Mouse (Mus musculus): ENCODE results near the gene Cxcr2. TPM values are rescaled to one million over a fixed set of nuclear protein-coding genes. Genes with fewer than 3 reads are reported as not detected.

Gene Cxcr2
- polyA plus RNA-seq, 1 experiment from 2014 or later, result 0.05 TPM

- H3K4me3 ChIP-seq, result no peak overlapping the region
- no peak for ATAC-seq (replicated peaks)
Measured at GRCm38 (mm10) chr1:74123215-74123614, 30.6 kb upstream of the Cxcr2 start.

DNA sequence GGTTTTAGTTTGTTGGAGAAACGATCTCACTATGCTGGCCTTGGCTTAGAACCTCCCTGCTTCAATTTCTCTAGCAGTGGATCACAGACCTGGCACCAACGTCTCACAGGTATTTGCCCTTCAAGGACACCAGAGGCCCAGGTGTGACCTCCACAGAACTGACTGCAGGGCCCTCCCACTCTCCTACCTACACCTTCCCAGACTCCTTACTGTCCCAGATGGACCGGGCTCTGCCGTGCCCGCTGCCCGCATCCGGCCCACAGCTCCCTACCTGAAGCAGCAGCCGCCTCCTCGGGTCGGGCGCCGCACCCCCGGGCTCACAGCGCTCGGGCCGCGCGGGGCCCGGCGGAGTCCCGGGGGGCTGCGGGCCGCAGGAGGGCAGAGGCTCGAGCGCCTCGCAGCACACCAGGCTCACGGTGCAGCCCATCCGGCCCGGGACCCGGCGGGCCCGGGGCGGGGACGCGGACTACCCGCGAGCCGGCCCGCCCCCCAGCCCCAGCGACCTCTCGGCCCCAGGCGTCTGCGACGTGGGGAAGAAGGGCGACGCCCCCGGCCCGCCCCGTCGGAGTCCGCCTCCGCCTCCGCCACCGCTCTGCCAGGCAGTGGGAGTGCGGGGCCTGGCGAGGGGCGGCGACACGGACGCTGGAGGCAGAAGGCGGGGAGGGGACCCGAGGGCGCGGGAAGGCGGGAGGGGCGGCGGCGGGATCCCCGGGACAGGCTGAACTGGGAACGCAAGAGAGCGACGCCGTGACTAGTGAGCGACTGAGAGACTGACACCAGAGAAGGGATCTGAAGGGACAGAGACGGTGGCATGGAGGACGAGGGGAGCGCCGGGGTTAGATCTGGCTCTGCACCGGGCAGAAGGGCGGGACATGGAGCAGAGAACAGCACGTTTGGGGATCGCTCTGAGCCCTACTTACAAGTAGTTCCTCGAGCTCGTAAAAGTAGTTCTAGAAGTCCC, 29.5 kb upstream of the Cxcr2 start, which contains the start of gene Tns1:
TSS of gene Tns1 (minus strand) at position 429 of the 961 bp plus-strand sequence.
- peak within 1 kb of the TSS; percentile 95 for H3K4me2 ChIP-seq
- H3K9ac ChIP-seq, result peak within 1 kb of the TSS; percentile 43
- peaks cover 29% of the 10 kb centered on the region for H3K27me3 ChIP-seq (replicated peaks)
- no peak within 1 kb of the TSS for H3K27ac ChIP-seq
- H3K36me3 ChIP-seq (replicated peaks), result no peaks in the 10 kb centered on the region
- under 1% methylated on average over 84 of the region's 84 CpGs for WGBS
- H3K4me3 ChIP-seq, result peak within 1 kb of the TSS; percentile 46
- peaks cover 18% of the 10 kb centered on the region for H3K4me1 ChIP-seq
- H3K9me3 ChIP-seq, result no peaks in the 10 kb centered on the region
- peak; percentile 46 for ATAC-seq (replicated peaks)

More at GRCm38 (mm10) chr1:74123215-74123614, 30.6 kb upstream of the Cxcr2 start:
- Histone ChIP-seq H3K4me2 (0 out of 2 replicates have a peak overlapping the region, but pooled peaks have one; percentile 95), H3K36me3 (replicated peaks) (no peaks in the 10 kb centered on the region), H3K4me1 (peaks cover 18% of the 10 kb centered on the region), H3K9me3 (no peaks in the 10 kb centered on the region), H3K27me3 (replicated peaks) (peaks cover 29% of the 10 kb centered on the region), H3K9ac (no peak overlapping the region), H3K27ac (no peak overlapping the region)
- WGBS, result 61% methylated on average over 8 of the region's 8 CpGs

GRCm38 (mm10) chr1:74124991-74125552, 28.7 kb upstream of the Cxcr2 start, which contains the start of gene Rufy4:
Gene Rufy4, plus strand, starts transcription at chr1:74125541.
- Histone ChIP-seq H3K9ac (peak within 1 kb of the TSS; percentile 43), H3K9me3 (no peaks in the 10 kb centered on the region), H3K27ac (no peak within 1 kb of the TSS), H3K4me1 (peaks cover 18% of the 10 kb centered on the region), H3K36me3 (replicated peaks) (no peaks in the 10 kb centered on the region), H3K27me3 (replicated peaks) (peaks cover 29% of the 10 kb centered on the region), H3K4me3 (peak within 1 kb of the TSS; percentile 46), H3K4me2 (peak within 1 kb of the TSS; percentile 95)
- peak; percentile 64 for ATAC-seq (replicated peaks)
- under 1% methylated on average over 12 of the region's 12 CpGs for WGBS

DNA sequence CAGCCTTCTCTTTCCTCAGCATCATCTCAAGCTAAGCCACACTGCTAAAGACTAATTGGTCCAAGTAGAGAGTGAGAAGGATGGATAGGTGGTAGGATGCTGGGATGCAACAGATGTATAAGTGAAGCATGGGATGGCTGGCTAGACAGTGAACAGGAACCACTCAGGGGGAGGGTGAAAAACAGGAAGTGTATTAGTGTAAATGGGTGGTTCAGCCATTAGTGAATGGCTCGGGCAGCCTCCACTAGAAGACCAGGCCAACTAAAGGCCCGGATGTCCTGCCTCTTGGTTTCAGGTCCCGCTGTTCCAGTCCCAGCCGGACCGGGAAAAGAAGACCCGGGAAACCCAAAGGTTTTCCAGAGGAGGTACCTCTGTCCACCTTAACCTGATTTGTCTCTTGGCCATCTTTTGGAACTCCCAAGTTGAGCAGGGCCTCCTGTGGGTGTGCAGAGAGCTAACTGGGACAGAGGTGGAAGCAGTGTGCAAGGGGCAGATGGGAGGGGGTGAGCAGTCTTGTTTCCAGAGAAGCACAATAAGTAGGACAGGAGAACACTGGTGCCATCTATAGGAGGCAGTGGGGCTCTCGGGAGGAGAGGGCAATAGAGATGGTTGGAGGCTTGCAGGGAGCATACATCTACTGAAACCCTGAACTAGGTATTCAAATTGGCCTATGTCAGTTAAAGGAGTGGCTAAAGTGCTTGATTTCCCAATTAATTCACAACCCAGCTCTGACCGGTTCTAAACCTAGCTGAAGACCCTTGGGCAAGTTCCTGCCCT, 22.7 kb upstream of the Cxcr2 start:
- H3K36me3 ChIP-seq (replicated peaks), result no peaks in the 10 kb centered on the region
- WGBS, result 88% methylated on average over 8 of the region's 8 CpGs
- no peak overlapping the region for H3K27ac ChIP-seq
- no peaks in the 10 kb centered on the region for H3K4me1 ChIP-seq
- no peak overlapping the region for H3K9ac ChIP-seq
- H3K4me2 ChIP-seq, result no peak overlapping the region
- 0 out of 2 replicates have a peak, but pooled peaks cover 1% of the 10 kb centered on the region for H3K27me3 ChIP-seq (replicated peaks)
- no peaks in the 10 kb centered on the region for H3K9me3 ChIP-seq
- no peak for ATAC-seq (replicated peaks)
- H3K4me3 ChIP-seq, result no peak overlapping the region

DNA sequence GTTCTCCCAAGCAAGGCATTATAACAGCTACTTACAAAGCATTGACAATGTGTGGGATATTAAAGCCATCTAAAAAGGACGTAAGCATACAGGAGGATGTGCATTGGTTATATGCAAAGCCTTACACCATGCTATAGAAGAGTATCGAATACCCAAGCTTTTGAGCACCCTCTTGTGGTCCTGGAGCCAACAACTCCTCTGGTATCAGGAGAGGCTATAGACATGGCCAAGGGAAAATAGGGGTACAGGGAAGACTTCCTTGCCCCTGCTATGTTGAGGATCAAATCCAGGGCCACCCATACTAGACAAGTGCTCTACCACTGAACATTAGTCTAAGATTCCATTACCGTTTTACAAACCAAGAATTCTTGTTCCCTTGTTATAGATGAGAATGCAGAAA, 21.8 kb upstream of the Cxcr2 start:
- H3K9ac ChIP-seq, result no peak overlapping the region
- H3K36me3 ChIP-seq (replicated peaks), result no peaks in the 10 kb centered on the region
- H3K4me2 ChIP-seq, result no peak overlapping the region
- ATAC-seq (replicated peaks), result no peak
- H3K9me3 ChIP-seq, result no peaks in the 10 kb centered on the region
- H3K27me3 ChIP-seq (replicated peaks), result no peaks in the 10 kb centered on the region
- WGBS, result 71% methylated on average over 3 of the region's 3 CpGs
- no peak overlapping the region for H3K4me3 ChIP-seq
- H3K27ac ChIP-seq, result no peak overlapping the region
- H3K4me1 ChIP-seq, result no peaks in the 10 kb centered on the region

- no peaks in the 10 kb centered on the region for H3K36me3 ChIP-seq (replicated peaks)
- no peak overlapping the region for H3K27ac ChIP-seq
- H3K4me2 ChIP-seq, result no peak overlapping the region
- H3K27me3 ChIP-seq (replicated peaks), result no peaks in the 10 kb centered on the region
- H3K4me1 ChIP-seq, result no peaks in the 10 kb centered on the region
- WGBS, result 76% methylated on average over 6 of the region's 6 CpGs
- no peak overlapping the region for H3K9ac ChIP-seq
- H3K4me3 ChIP-seq, result no peak overlapping the region
- ATAC-seq (replicated peaks), result no peak
- H3K9me3 ChIP-seq, result no peaks in the 10 kb centered on the region
Measured at GRCm38 (mm10) chr1:74133954-74134353, 19.8 kb upstream of the Cxcr2 start.

DNA sequence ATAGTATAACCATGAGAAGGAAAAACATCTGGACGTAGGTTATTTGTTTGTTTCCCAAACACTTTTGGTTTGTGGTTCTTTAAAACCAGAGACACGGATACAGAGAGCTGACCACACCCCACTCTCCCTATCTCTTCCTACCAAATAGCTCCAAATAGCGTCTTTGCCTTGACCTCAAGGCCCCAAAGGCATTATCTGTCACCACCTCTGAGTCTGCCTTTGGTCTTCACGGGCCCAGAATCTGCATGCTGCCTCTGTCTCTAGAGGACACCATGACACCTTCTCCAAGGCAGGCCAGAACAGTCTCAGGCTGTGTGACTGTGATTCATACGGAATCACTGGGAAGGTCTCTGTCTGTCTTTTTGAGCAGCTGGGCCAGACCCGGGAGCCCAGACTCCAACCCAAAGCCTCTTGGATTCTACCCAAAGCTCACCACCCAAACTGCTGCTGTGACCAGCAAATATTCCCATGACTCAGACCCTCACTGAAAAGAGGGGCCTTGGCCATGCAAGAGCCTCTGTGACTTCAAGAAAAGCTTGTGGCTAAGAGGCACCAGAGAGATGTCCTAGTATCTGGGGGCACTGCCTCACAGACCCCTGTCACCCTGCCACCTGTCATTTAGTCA, 18.4 kb upstream of the Cxcr2 start:
- WGBS, result 84% methylated on average over 6 of the region's 6 CpGs

GRCm38 (mm10) chr1:74139415-74139814, 14.4 kb upstream of the Cxcr2 start:
- Histone ChIP-seq H3K9ac (no peak overlapping the region), H3K4me2 (no peak overlapping the region), H3K4me1 (no peaks in the 10 kb centered on the region), H3K4me3 (no peak overlapping the region), H3K9me3 (no peaks in the 10 kb centered on the region), H3K27me3 (replicated peaks) (no peaks in the 10 kb centered on the region), H3K36me3 (replicated peaks) (no peaks in the 10 kb centered on the region), H3K27ac (no peak overlapping the region)
- WGBS, result 66% methylated on average over 3 of the region's 3 CpGs
- ATAC-seq (replicated peaks), result no peak

More for the DNA sequence above, 18.4 kb upstream of the Cxcr2 start:
- Histone ChIP-seq H3K9ac (no peak overlapping the region), H3K27ac (no peak overlapping the region), H3K9me3 (no peaks in the 10 kb centered on the region), H3K4me3 (no peak overlapping the region), H3K36me3 (replicated peaks) (no peaks in the 10 kb centered on the region), H3K4me2 (no peak overlapping the region), H3K4me1 (no peaks in the 10 kb centered on the region), H3K27me3 (replicated peaks) (no peaks in the 10 kb centered on the region)
- no peak for ATAC-seq (replicated peaks)

DNA sequence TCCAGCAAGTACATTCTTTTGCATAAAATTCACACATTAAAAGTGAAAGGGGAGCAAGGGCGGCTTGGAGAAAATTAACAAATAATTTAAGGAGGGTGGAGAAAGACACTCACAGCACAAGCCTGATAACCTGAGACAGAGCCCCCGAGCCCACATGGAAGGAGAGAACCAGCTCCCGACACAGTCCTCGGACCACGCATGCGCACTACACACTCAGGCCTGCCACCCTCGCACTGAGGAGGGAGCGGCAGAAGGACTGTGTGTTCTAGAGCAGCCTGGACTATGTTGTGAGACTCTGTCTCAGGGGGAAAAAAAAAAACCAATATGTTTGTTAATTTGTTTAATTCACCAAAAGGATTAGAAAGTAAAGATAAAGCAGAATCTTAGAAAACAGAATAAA, 12.0 kb upstream of the Cxcr2 start:
- H3K27ac ChIP-seq, result no peak overlapping the region
- no peaks in the 10 kb centered on the region for H3K4me1 ChIP-seq
- no peaks in the 10 kb centered on the region for H3K36me3 ChIP-seq (replicated peaks)
- no peak overlapping the region for H3K4me2 ChIP-seq
- no peaks in the 10 kb centered on the region for H3K27me3 ChIP-seq (replicated peaks)
- no peak overlapping the region for H3K9ac ChIP-seq
- no peak for ATAC-seq (replicated peaks)
- H3K4me3 ChIP-seq, result no peak overlapping the region
- no peaks in the 10 kb centered on the region for H3K9me3 ChIP-seq
- WGBS, result 84% methylated on average over 8 of the region's 8 CpGs

GRCm38 (mm10) chr1:74149106-74149885, 4.5 kb upstream of the Cxcr2 start:
- 93% methylated on average over 6 of the region's 6 CpGs for WGBS
- H3K9me3 ChIP-seq, result no peaks in the 10 kb centered on the region
- no peak overlapping the region for H3K4me2 ChIP-seq
- H3K27ac ChIP-seq, result no peak overlapping the region
- no peaks in the 10 kb centered on the region for H3K4me1 ChIP-seq
- no peak overlapping the region for H3K9ac ChIP-seq
- ATAC-seq (replicated peaks), result no peak
- no peaks in the 10 kb centered on the region for H3K36me3 ChIP-seq (replicated peaks)
- no peak overlapping the region for H3K4me3 ChIP-seq
- H3K27me3 ChIP-seq (replicated peaks), result no peaks in the 10 kb centered on the region

DNA sequence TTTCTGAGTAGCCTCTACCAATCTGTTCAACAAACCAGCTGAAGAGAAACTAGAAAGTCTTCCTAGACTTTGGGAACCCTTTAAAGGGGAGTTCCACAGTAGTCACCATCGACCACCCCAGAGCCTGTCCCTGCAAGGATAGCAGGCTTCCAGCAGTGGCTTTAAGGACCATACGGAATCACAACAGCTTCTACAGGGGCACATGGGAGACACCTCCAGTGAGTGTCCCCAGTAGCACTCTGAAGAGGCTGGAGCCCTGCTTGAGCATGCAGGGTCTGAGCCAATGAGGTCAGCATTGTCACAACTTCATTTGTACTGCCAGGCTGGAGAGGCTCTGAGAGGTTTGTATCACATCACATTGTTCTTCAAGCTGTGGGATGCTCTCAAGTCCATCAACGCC, 3.7 kb upstream of the Cxcr2 start:
- Histone ChIP-seq H3K36me3 (replicated peaks) (no peaks in the 10 kb centered on the region), H3K4me1 (no peaks in the 10 kb centered on the region), H3K27ac (no peak overlapping the region), H3K4me3 (no peak overlapping the region), H3K4me2 (no peak overlapping the region), H3K9ac (no peak overlapping the region), H3K27me3 (replicated peaks) (no peaks in the 10 kb centered on the region), H3K9me3 (no peaks in the 10 kb centered on the region)
- no peak for ATAC-seq (replicated peaks)
- WGBS, result 70% methylated on average over 3 of the region's 3 CpGs

Measured in midbrain, embryonic 15.5 days (tissue).